Mouse (Mus musculus) spleen, adult 2 months (tissue): Measurements from ENCODE around the gene Prkar1a. TPM values are rescaled to one million over a fixed set of nuclear protein-coding genes. Genes with fewer than 3 reads are reported as not detected.

Experiments used
- DNase-seq, 2 experiments: peaks; one replicate each; pipeline versions ENCODE4 v3.0.0 to v3.0.0-alpha.2; 2012 to 2021; ENCODE audit warnings: low spot score in 2 of 2, low read depth in 1 of 2
- H3K27ac ChIP-seq: fragments of 200-500 bp; 2 replicates; pipeline ENCODE4 v1.5.1; 2012; ENCODE audit warnings: low read length, inconsistent platforms; ENCODE audit not compliant: insufficient read depth
- H3K27me3 ChIP-seq: fragments of 200-500 bp; 2 replicates; pipeline ENCODE4 v1.6.1; 2012; ENCODE audit warnings: mild to moderate bottlenecking, moderate library complexity, low read length, inconsistent platforms; ENCODE audit not compliant: control insufficient read depth, insufficient read depth
- H3K36me3 ChIP-seq: fragments of 200-500 bp; 2 replicates; pipeline ENCODE4 v1.6.1; 2012; ENCODE audit warnings: mild to moderate bottlenecking, low read length, inconsistent platforms; ENCODE audit not compliant: control insufficient read depth, insufficient read depth
- H3K4me1 ChIP-seq: fragments of 200-500 bp; 2 replicates; pipeline ENCODE4 v1.6.1; 2011; ENCODE audit warnings: inconsistent platforms; ENCODE audit not compliant: control insufficient read depth, insufficient read depth, insufficient read length
- H3K4me3 ChIP-seq: fragments of 200-500 bp; 2 replicates; pipeline ENCODE4 v1.5.1; 2011; ENCODE audit warnings: mild to moderate bottlenecking, inconsistent platforms; ENCODE audit not compliant: insufficient read depth, insufficient read length; ENCODE audit errors: extremely low read depth
- CTCF ChIP-seq: fragments of 200-500 bp; IDR thresholded peaks from 2 replicates; pipeline ENCODE4 v1.5.1; 2011; ENCODE audit warnings: mild to moderate bottlenecking, inconsistent platforms; ENCODE audit not compliant: insufficient read depth, insufficient read length, insufficient replicate concordance; ENCODE audit errors: extremely low read depth
- POLR2A ChIP-seq: fragments of 200-500 bp; IDR thresholded peaks from 2 replicates; pipeline ENCODE4 v1.6.1; 2011; ENCODE audit warnings: low read depth, low read length, inconsistent platforms
- WGBS: fragments of 180-500 bp; shearing (Covaris S2); methylation state at CpG from one replicate; pipeline ENCODE4 v1.1.7; 2018; 5-methylcytosine and 5-hydroxymethylcytosine counted together
- polyA plus RNA-seq: library from polyadenylated mRNA; depleted of rRNA; stranded (reverse); fragments of >200 nt; gene quantifications from 2 replicates; pipeline ENCODE4 v1.2.3, GENCODE M21; 2012; rRNA removed

The Prkar1a gene
- polyA plus RNA-seq, 1 experiment = 60.3 TPM

DNA sequence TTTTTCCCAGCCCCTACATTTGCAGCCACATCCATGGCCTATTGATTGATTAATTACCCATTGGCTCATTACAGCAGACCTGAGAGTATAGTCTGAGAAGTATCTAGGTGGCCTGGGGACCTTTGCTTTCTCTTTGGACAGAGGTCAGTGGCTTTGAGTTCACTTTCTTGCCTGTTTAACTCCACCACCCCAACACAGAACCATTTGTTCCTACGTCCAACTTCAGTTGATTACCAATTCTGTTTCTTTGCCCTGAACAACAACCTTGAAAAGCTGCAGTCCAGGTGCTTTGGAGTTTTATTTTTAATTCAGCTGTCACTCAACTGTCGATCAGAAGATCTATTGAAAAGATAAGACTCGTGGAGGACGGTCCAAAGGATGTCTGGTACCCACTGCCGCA is 60.3 kb downstream of the Prkar1a start:
- WGBS = 85% methylated on average over 5 of the region's 5 CpGs
- no peak overlapping the region for H3K4me3 ChIP-seq
- H3K27ac ChIP-seq = no peak overlapping the region
- TF ChIP-seq POLR2A (no peak), CTCF (no peak)
- H3K36me3 ChIP-seq = no peaks in the 10 kb centered on the region
- no peaks in the 10 kb centered on the region for H3K27me3 ChIP-seq
- H3K4me1 ChIP-seq = no peaks in the 10 kb centered on the region
- no peak for DNase-seq

DNA sequence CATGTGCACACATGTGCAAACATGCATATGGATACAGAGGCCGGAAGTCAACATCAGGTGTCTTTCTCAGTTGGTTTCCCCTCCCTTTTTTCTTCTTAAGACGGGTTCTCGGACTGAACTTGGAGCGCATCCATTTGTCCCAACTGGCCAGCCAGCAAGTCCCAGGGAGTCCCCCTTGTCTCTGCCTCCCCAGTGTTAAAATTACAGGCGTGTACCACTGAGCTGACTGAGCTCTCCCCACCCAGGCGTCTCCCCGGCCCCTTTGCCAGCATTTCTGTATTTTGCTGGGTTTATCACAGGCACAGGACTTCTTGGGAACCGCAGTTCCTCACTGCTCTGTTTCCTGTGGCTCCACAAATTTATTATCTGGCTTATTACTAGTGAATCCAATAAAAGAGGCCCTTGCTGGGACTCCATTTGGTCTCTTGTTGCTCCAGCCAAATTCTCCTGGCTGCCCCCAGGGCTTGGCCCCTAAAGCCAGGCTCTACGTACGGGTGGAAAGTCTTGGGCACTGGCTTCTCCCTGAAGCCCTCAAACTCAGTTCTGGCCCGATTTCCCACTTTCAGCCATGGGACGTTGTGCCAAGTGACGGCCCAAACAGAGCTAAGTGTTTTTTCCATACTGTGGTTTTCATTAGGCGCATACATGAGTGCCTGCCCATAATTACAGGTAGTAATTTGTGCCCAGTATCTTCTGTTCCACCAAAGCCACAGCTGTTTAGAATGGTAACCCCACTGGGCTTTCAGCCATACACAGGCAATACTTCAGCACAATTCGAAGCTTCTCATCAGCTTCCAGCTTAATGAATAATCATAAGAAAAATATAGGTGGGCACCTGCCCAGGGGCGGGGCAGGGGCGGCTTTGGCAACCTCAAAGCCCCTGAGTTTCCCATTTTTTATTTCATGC is 65.4 kb downstream of the Prkar1a start:
- H3K4me3 ChIP-seq = no peak overlapping the region
- 84% methylated on average over 17 of the region's 17 CpGs for whole genome bisulfite sequencing

DNA sequence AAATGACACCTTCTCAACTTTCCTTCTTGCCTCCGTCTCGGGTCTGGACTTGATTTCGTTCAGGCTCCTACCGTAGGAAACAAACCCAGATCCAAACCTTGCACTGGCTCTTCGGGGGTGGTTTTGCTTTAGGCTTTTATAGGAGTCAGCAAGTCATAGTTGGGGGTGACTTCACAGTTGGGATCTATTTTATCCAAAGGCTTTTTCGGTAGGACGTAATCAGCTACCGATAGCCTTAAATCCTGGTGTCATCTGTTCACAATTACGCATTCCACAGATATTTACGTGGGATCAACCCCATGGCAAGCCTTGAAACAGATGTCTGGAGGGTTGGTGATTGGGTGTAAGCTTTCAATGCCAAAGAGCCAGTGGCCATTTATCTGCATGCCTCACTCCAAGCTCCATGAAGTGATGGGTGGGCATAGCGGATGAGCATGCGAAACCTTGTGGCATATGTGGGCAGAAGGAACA is 66.1 kb downstream of the Prkar1a start:
- Histone ChIP-seq H3K27ac (no peak overlapping the region), H3K4me1 (no peaks in the 10 kb centered on the region), H3K36me3 (no peaks in the 10 kb centered on the region), H3K27me3 (no peaks in the 10 kb centered on the region), H3K4me3 (no peak overlapping the region)
- WGBS = 94% methylated on average over 12 of the region's 12 CpGs
- DNase-seq = no peak
- TF ChIP-seq CTCF (no peak), POLR2A (no peak)

More for the DNA sequence above, 65.4 kb downstream of the Prkar1a start:
- H3K27me3 ChIP-seq = no peaks in the 10 kb centered on the region
- TF ChIP-seq CTCF (no peak), POLR2A (no peak)
- DNase-seq = no peak
- no peaks in the 10 kb centered on the region for H3K36me3 ChIP-seq
- no peaks in the 10 kb centered on the region for H3K4me1 ChIP-seq
- no peak overlapping the region for H3K27ac ChIP-seq

DNA sequence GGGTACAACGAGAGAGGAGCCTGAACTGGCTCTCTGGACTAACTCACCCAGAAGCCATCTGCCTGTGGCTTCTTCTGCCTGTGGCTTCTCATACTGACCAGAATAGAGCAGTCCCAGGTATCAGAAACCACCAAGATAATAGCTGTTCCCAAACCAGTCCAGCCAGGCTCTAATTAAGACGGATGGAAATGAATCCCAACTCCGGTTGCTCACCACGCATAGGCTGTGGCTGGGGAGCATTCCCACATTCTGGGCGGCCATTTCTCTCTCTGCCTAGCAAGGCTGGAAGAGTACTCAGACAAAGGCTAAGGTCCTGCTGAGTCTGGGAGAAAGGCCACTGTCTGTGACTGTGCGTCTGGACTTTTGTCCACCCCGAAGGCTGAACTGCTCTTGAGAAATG is 67.8 kb downstream of the Prkar1a start:
- H3K27me3 ChIP-seq = 0 out of 2 replicates have a peak, but pooled peaks cover 3% of the 10 kb centered on the region
- H3K4me3 ChIP-seq = no peak overlapping the region
- H3K4me1 ChIP-seq = no peaks in the 10 kb centered on the region
- H3K27ac ChIP-seq = no peak overlapping the region
- DNase-seq = no peak
- WGBS = 85% methylated on average over 7 of the region's 7 CpGs
- TF ChIP-seq CTCF (no peak), POLR2A (no peak)
- H3K36me3 ChIP-seq = no peaks in the 10 kb centered on the region

DNA sequence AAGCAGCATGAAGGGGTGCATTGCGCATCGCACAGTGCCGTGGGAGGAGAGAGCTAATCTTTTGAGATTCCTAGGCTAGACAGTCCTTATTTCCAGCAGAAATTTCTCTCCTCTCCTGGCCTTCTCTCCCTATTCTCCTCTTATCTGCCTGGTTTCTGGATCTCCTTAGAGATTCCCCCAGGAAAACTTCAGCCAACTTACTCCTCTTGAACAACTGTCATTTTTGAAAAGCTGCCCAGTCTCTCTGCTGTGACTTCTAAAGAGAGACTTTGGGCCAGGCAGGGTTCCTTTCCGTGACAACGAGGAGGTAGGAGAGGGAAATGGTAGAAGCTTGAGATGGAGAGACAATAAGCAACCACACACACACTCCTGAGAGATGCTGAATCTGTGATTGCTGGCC is 68.2 kb downstream of the Prkar1a start:
- H3K36me3 ChIP-seq = no peaks in the 10 kb centered on the region
- no peak for TF ChIP-seq POLR2A
- no peak for TF ChIP-seq CTCF
- 0 out of 2 replicates have a peak, but pooled peaks cover 3% of the 10 kb centered on the region for H3K27me3 ChIP-seq
- DNase-seq = no peak
- no peaks in the 10 kb centered on the region for H3K4me1 ChIP-seq
- no peak overlapping the region for H3K27ac ChIP-seq
- 83% methylated on average over 5 of the region's 5 CpGs for WGBS
- no peak overlapping the region for H3K4me3 ChIP-seq

DNA sequence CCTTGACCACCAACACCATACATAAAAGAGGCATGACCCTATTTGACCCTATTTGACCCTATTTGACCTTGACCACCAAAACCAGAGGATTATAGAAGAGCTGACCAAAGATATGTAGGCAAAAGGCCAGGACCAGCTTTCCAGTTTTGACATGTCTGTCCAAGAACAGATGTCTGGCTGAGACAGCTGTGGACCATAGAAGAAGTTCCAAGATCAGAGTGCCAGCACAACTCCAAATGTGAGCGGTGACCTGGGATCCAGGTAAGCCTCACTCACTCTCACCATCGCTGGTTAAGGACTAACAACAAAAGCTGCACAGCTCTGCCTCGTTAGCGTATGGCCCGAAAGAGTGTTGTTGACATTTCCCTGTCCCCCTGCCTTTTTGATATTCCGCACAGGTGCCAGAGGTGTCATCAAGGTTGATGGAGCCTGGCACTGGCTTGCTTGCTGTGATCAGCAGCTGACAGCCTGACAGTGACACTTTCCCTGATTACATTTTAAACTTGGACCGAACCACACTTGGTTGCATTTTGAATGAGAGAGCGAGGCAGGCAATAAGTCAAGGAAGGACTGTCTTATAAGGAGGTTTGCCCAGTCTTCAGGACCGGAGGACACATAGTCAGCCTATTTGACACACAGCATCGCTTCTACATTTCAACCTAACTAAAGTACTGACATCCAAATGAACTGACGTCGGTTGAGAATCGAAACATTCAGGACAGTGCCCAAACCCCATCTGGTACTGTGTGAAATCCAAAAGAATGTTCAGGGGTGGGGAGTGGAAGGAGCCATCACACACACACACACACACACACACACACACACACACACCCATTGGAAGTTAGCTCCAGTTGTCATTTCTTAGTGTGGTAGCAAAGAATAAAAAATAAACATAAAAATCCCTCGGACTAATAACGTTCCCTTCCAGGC is 69.0 kb downstream of the Prkar1a start:
- Histone ChIP-seq H3K27me3 (0 out of 2 replicates have a peak, but pooled peaks cover 3% of the 10 kb centered on the region), H3K36me3 (no peaks in the 10 kb centered on the region), H3K4me1 (no peaks in the 10 kb centered on the region), H3K4me3 (no peak overlapping the region), H3K27ac (no peak overlapping the region)
- DNase-seq = no peak
- TF ChIP-seq POLR2A = no peak
- TF ChIP-seq CTCF = no peak
- 92% methylated on average over 15 of the region's 15 CpGs for WGBS

Other genes starting within 250 kb of the Prkar1a start
- not detected in 2 replicates for gene 9930022D16Rik, start 235.5 kb upstream of the Prkar1a start, polyA plus RNA-seq
- 14.4 and 16.5 TPM in 2 replicates for gene Amz2, start 223.5 kb upstream of the Prkar1a start, polyA plus RNA-seq
- 4.1 and 5.1 TPM in 2 replicates for gene Arsg, start 176.0 kb upstream of the Prkar1a start, polyA plus RNA-seq
- 7.4 and 9.8 TPM in 2 replicates for gene Slc16a6, start 175.8 kb upstream of the Prkar1a start, polyA plus RNA-seq
- 5.1 and 6.0 TPM in 2 replicates for gene Wipi1, start 37.4 kb upstream of the Prkar1a start, polyA plus RNA-seq
- 3.1 and 4.5 TPM in 2 replicates for gene Fam20a, start 72.9 kb downstream of the Prkar1a start, polyA plus RNA-seq
- gene 1700012B07Rik, start 178.6 kb downstream of the Prkar1a start, polyA plus RNA-seq = not detected in 2 replicates